Mouse (Mus musculus): Measurements from ENCODE around the gene Dscam.

The Dscam gene

DNA sequence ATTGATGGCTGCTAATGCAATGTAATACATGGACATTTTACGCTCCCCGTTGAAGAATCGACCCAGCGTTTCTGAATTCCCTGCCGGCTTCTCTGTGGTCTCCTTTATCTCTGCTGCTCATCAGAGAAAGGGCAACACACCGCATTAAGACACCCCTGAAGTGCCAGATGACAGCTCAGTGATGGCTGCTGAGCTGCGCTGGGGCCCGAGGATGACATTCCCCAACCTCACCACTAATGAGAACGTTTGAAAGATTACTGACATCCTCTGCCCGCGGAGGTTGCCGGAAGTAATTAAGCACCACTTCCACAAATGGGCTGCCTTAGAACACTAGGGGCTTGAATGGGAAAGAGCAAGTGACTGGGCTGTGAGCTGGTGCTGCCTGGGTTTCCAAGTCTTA, 409.3 kb downstream of the Dscam start:
- no peak for DNase-seq (ENCODE audit: low spot score)

DNA sequence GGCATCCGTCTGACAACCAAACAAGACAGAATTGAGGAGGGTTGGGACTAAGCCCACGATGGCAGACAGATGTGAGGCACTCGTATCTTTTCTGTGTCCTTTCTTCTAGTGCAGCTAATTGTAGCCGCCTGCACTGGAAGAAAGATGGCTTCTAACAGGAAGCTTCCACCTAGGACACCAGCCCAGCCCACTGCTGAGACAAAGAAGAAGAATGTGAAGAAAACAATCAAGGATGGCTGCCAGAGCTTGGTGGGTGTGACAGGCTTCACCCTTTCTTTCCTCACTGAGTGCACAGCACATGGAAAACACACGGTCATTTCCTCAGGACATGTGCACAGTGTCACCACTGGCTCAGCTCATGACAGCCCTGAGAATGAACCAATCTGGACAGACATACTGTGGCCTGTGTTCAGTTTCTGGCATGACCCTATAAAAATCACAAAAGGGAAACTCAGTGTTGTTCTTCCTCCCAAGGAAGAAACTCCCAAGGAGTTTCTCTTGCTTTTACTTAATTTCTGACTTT, 411.4 kb downstream of the Dscam start:
- no peak for DNase-seq (ENCODE audit: low spot score)

GRCm38 (mm10) chr16:96758381-96758780, 412.2 kb downstream of the Dscam start:
- no peak for DNase-seq (ENCODE audit: low spot score)

- no peak for DNase-seq (ENCODE audit: low spot score)
These were observed 412.8 kb downstream of the Dscam start for GRCm38 (mm10) chr16:96757588-96758313.

DNA sequence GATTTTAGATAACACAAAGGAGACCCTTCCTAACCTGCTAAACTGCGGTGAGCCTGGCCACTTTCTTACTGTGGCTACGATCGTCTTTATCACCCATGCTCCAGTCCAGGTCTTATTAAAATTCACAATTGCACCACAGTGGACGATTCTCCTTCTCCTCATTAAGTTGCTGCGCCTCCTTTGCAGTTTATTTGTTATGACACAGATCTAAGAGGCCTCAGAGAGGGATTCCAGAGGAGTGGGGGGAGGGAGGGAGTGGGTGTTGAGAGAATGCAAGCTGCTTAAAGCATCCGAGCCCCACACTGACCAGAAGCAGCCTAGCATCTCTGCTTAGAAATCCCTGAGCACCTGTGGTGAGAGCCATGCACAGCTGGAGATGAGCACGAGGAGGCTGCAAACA, 413.6 kb downstream of the Dscam start:
- DNase-seq (ENCODE audit: low spot score) = no peak

DNA sequence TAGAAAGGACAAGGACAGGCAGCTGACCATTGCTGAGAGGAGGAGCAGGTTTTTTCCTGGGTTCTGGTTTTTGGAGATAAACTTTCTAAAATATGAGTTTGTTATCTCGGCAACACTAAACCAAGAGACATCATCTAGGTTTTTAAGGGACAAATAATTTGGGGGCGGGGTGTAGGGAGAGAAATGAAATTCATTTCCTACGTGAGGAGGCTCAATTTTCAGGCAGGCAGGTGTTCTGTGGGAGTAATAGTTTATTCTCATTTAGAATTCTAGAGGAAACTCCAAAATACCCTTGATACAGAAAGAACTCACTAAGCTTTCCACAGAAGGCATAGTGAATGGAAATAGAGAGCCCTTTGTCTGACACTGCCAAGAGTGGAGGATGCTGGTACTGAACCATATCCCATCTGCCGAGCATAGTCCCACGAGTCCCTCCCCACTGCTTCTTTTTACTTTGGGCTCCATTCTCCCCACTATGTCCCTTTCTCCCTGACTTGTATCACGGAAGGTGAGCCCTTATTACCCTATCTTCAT, 415.5 kb downstream of the Dscam start:
- DNase-seq (ENCODE audit: low spot score) = no peak

DNA sequence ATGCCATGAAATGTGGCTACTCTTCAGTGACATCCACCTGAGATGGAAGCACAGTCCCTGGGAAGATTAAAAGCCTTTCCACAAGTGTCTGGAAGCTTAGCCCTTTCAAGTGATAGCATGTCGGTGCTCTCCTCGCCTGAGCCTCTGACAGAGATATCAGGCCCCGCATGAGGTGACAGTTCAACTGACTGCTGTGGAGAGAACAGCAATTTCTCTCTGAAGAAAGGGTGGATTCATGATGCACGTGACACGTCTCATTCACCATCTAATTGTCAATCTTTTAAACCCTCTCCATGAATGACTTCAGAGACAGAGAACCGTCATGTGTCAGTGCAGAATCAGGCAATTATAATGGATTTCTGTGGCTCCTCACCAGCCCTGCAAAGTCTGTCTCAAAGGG, 416.2 kb downstream of the Dscam start:
- DNase-seq (ENCODE audit: low spot score) = no peak

DNA sequence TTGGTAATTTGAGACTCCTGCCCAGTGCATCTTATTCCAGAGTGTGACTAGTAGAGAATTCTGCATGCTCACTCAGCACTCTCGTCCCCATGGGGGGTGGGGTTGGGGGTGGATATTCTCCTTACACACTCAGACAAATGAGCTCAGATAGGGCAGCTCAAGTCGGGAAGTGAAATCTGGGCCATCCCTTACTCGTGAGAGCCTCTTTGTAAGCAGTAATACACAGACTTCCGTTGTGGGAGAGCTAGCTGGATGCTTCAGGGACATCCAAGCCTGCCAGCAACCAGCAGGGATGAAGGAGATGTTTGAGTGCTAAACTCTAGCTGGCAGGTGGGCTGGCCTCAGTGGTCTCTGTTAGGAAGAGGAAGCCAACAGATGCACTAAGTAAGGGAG, 416.8 kb downstream of the Dscam start:
- DNase-seq (ENCODE audit: low spot score) = no peak

GRCm38 (mm10) chr16:96753164-96753780, 417.3 kb downstream of the Dscam start:
- DNase-seq (ENCODE audit: low spot score) = no peak

DNA sequence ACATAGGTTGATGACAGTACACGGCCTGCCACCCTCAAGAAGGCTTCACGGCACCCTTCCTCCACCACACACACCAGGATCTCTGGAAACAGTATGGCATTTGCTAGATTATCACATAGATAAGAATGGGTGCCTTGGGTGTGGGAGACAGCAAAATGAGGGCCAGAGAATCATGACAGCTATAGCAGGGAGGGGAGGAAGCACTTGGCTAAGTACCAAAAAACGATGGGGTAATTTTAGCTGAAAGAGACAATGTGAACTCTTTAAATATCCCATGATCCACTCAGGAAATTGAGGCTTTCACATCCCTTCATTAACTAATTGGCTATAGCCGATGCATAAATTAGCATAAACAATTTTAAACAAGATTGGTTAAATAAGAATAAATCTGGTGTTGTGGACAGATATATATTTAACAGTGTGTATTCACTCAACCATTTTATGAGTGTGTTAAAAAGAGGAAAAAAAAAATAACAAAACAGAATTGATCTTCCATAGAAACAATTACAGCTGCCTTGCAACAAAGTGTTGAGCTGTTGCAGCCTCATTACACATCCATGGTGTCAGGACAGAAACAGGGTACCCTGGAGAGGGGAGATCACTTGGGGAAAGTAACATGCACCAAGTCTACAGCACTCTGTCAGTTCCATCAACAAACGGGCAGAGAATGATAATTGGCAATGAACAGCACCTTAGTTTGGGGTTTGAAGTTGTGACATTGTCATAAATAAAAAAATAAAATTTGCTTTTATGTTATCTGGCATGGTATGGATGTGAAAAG, 427.9 kb downstream of the Dscam start:
- DNase-seq (ENCODE audit: low spot score) = no peak

GRCm38 (mm10) chr16:96741336-96741735, 429.2 kb downstream of the Dscam start:
- DNase-seq (ENCODE audit: low spot score) = no peak

DNA sequence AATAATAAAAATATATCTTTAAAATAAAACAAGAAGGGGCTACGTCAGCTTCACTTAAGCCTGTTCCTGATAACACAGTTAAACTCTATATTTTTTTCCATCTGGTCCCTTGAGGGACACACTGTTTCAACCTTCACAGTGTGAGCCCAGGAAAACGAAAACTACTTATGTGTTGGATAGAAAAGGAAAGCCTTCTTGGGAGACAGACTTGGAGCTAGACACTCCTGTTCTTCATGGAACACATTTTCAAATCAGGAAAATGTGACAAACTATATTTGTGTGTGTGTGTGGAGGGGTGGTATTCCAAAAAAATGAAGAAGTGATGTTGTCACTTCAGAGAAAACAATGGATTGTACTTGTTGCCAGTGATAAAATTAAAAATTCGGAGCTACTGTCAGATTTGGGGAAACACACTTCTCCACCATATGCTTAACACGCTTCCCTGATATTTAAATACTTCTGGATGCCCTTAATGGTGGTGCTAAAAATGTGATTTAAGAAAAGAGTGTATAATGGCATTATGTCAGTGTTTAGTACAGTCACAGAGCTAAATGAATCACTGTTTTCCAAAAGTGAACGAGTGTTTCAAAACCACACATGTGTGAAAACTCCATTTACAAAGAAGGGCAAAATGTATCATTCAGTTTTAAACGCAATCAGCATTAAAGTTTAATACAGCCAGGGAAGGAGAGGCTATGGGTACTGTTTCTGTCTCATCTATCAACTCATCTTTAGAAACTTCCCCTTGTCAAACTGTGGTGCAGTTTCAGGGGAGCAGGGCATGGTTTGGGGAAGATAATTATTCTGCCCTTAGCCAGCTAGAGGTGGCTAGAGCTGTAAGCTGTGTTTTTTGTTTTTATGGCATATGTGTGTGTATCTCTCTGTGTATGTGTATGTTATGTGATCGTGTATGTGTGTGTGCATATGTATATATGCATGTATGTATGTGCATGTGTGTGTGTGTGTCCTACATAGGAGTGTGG, 430.2 kb downstream of the Dscam start:
- DNase-seq (ENCODE audit: low spot score) = no peak

DNA sequence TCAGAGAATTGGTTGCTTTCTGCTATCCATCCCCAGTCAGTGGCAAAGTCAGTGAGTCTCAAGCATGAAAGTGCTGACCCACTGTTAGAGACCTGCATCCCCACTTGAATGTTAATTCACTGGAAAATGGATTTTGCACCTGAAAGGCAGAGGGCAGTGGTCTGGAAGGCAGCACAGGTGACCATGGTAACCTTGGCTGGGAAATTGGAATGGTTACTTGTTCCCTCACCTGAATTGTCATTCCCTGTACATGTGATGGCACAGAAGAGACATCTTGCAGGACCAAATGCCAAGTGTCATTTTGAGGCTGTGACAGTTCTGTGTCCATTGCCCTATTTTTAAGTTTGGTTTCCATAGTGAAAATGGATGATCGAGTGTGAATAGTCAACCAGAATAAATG, 434.1 kb downstream of the Dscam start:
- no peak for DNase-seq (ENCODE audit: low spot score)

DNA sequence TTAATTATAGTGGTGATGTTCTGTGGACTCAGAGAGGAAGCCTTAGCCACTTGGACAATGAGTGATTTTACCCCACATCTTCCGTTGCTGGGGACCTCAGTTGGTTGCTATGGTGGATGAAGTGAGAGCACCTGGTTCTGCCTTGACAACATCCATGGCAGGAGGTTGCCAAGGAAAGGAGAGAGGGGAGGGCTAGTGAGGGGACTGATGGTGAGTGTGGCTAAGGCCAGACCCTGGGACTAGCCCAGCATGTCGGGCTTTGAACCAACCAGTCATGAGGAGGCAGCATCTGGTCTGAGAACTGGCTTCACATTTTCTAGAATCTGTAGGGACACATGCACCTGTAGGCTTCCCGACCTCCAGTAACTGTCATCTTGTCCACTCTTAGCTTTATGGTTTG, 439.7 kb downstream of the Dscam start:
- no peak for DNase-seq (ENCODE audit: low spot score)

DNA sequence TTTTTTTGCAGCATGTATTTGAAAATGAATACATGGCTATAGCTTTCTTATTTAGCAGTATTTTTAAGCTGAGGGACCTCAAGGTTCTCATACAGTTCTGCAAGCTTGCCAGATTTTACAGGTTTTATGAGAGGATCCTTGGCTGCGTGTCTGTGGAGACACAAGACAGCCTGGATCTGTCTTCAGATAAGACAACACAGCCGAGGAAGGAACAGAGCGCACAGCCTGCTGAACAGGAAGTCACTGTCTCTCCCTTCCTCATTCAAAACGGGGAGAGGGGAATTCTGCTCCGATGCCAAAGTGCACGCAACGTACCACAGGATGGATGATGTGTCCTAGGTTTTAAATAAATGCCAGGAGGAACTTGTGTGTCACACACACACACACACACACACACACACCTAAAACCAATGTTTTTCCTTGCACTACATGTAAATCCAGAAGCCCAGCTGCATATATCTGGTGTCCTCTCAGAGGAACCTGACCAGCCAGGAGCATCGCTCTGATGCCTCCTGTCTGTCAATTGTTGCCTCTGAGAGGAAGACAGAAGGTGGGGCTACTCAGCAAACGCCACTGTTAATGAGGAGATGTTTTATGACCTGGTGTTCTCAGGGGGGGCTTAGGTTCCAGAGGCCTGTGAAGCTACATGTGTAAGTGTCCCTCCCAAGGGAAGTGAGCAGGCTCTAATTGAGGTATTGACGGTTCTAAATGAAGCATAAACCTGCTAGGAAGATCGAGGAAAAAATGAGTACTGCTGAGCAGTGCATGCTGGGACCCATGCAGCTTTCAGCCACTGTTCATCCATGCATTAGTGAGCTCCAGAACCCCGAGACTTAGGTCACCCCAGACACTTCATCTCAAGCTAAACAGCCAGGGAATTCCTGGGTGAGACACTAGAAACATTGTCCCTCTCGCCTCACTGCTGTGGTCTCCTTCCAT, 442.4 kb downstream of the Dscam start:
- no peak for DNase-seq (ENCODE audit: low spot score)

GRCm38 (mm10) chr16:96725071-96725724, 445.4 kb downstream of the Dscam start:
- DNase-seq (ENCODE audit: low spot score) = no peak

- DNase-seq (ENCODE audit: low spot score) = no peak
These were observed 446.0 kb downstream of the Dscam start for GRCm38 (mm10) chr16:96724591-96724990.

GRCm38 (mm10) chr16:96724123-96724522, 446.4 kb downstream of the Dscam start:
- DNase-seq (ENCODE audit: low spot score) = no peak

DNA sequence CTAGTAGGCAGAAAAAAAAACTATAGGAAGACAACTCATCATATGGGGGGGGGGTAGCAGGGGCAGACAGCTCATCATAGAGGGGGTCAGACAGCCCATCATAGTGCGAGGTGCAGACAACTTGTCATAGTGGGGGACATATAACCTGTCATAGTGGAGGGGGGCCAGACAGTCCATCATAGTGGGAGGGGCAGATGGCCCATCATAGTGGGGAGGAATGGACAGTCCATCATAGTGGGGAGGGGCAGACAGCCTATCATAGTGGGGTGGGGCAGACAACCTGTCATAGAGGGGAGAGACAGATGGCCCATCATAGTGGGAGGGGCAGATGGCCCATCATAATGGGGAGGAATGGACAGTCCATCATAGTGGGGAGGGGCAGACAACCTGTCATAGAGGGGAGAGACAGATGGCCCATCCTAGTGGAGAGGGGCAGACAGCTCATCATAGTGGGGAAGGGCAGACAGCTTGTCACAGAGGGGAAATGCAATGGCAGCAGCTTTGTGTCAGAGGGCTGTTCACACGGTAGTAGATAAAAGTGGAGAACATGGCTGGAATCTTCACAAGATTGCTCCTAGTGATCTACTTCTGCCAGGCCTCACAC, 447.4 kb downstream of the Dscam start:
- no peak for DNase-seq (ENCODE audit: low spot score)

All from yolk sac, embryonic 10.5 days (tissue).